Mouse (Mus musculus): ENCODE data around the gene Plp2. TPM values are rescaled to one million over a fixed set of nuclear protein-coding genes. Genes with fewer than 3 reads are reported as not detected.

The Plp2 gene
- polyA plus RNA-seq, 1 experiment, result 294 TPM

DNA sequence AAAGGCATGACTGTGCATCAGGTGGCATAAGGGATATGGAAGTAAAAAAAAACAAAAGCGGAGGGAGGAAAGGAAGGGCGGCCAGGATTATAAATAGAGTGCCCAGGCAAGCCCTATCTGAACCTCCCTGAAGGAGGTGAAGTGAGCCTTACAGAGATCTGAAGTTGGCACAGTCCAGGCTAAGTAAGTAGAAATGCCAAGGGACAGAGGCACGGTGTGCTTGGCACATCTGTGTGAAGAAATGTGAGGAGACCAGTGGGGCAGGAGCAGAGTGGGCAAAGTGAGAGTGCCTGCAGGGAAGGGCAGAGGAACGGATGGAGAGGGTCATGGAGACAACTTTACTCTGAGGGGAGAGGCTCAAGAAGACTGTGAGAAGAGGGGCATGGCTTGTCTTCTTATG lies 10.1 kb downstream of the Plp2 start:
- H3ac ChIP-seq (ENCODE audit: control insufficient read depth, insufficient read length), result no peak overlapping the region
- no peaks in the 10 kb centered on the region for H3K27me3 ChIP-seq (ENCODE audit: control insufficient read depth, insufficient read depth, insufficient read length)
- H3K36me3 ChIP-seq (ENCODE audit: control insufficient read depth, insufficient read depth), result no peaks in the 10 kb centered on the region
- H3K4me2 ChIP-seq (ENCODE audit: low read depth), result no peak overlapping the region
- no peaks in the 10 kb centered on the region for H3K79me2 ChIP-seq (ENCODE audit: control insufficient read depth, insufficient read depth)
- TF ChIP-seq CEBPB (IDR thresholded peaks at IDR 0.05; ENCODE audit: insufficient read depth, poor library complexity, severe bottlenecking) (no peak), POLR2AphosphoS2 (IDR thresholded peaks at IDR 0.05; ENCODE audit: insufficient read length, low read depth) (no peak), TCF12 (IDR thresholded peaks at IDR 0.05; ENCODE audit: insufficient read depth, poor library complexity, severe bottlenecking) (no peak), TCF3 (IDR thresholded peaks at IDR 0.05; ENCODE audit: insufficient read length, low read depth) (no peak), MYOG (IDR thresholded peaks at IDR 0.05; ENCODE audit: control insufficient read depth in 1 of 3, insufficient read depth in 1 of 3, insufficient read length in 2 of 3, low read depth in 2 of 3) (no peak), SRF (IDR thresholded peaks at IDR 0.05; ENCODE audit: control insufficient read depth, insufficient read length, low read depth) (no peak), POLR2A (IDR thresholded peaks at IDR 0.05; ENCODE audit: insufficient read length, low read depth) (no peak), MYOD1 (IDR thresholded peaks at IDR 0.05; ENCODE audit: control insufficient read depth in 1 of 3, insufficient read length in 2 of 3, low read depth in 2 of 3) (no peak), E2F4 (IDR thresholded peaks at IDR 0.05; ENCODE audit: insufficient read depth) (no peak), USF1 (IDR thresholded peaks at IDR 0.05; ENCODE audit: low read depth) (no peak), MAX (IDR thresholded peaks at IDR 0.05; ENCODE audit: low read depth) (no peak), REST (IDR thresholded peaks at IDR 0.05; ENCODE audit: insufficient read depth, insufficient read length) (no peak)
- H3K4me3 ChIP-seq, result no peak overlapping the region

DNA sequence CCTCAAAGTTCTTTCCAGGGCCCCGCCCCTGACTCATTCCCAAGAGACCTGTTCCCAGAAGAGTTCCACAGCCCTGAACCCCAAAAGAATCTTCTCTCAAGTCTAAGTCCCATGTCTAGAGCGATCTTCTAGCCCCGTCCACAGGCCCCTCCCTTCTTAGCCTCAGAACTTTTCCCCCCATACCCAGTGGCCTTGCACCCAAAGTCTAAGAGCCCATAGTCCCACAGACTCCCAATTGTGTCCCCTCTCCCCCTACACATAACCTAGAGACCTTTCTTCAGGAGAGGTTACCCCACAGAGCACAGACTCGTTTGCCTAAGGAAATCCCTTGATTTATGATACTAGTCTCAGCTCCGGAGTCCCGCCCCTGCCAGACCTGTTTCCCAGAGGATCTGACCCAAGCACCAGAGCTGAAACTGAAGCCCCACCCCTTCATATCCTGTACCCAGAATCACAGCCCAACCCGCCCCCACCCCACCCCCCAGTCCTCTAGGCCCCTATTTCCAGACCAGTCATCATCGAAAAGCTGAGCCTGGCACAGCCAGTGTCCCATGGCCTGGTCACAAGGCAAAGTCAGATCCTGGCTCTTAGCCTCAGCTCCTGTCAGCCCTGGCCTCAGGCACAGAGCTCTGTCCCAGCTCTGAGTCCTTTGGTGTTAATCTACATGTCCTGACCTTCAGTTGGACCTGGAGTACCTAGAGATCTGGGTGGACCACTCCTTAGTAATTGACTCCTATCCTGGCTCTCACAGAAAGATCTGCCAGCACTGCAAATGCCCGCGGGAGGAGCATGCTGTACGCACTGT lies 12.2 kb downstream of the Plp2 start:
- Histone ChIP-seq H3K79me2 (ENCODE audit: control insufficient read depth, insufficient read depth) (no peaks in the 10 kb centered on the region), H3K4me2 (ENCODE audit: low read depth) (peak overlapping the region; percentile 75), H3ac (ENCODE audit: control insufficient read depth, insufficient read length) (no peak overlapping the region), H3K27me3 (ENCODE audit: control insufficient read depth, insufficient read depth, insufficient read length) (no peaks in the 10 kb centered on the region), H3K36me3 (ENCODE audit: control insufficient read depth, insufficient read depth) (no peaks in the 10 kb centered on the region), H3K4me3 (peak overlapping the region; percentile 22)
- TF ChIP-seq SRF (IDR thresholded peaks at IDR 0.05; ENCODE audit: control insufficient read depth, insufficient read length, low read depth), result no peak
- TF ChIP-seq MYOG (IDR thresholded peaks at IDR 0.05; ENCODE audit: control insufficient read depth in 1 of 3, insufficient read depth in 1 of 3, insufficient read length in 2 of 3, low read depth in 2 of 3), result no peak
- TF ChIP-seq MYOD1 (IDR thresholded peaks at IDR 0.05; ENCODE audit: control insufficient read depth in 1 of 3, insufficient read length in 2 of 3, low read depth in 2 of 3), result no peak
- no peak for TF ChIP-seq CEBPB (IDR thresholded peaks at IDR 0.05; ENCODE audit: insufficient read depth, poor library complexity, severe bottlenecking)
- TF ChIP-seq REST (IDR thresholded peaks at IDR 0.05; ENCODE audit: insufficient read depth, insufficient read length), result no peak
- no peak for TF ChIP-seq USF1 (IDR thresholded peaks at IDR 0.05; ENCODE audit: low read depth)
- no peak for TF ChIP-seq TCF12 (IDR thresholded peaks at IDR 0.05; ENCODE audit: insufficient read depth, poor library complexity, severe bottlenecking)
- no peak for TF ChIP-seq E2F4 (IDR thresholded peaks at IDR 0.05; ENCODE audit: insufficient read depth)
- no peak for TF ChIP-seq POLR2AphosphoS2 (IDR thresholded peaks at IDR 0.05; ENCODE audit: insufficient read length, low read depth)

DNA sequence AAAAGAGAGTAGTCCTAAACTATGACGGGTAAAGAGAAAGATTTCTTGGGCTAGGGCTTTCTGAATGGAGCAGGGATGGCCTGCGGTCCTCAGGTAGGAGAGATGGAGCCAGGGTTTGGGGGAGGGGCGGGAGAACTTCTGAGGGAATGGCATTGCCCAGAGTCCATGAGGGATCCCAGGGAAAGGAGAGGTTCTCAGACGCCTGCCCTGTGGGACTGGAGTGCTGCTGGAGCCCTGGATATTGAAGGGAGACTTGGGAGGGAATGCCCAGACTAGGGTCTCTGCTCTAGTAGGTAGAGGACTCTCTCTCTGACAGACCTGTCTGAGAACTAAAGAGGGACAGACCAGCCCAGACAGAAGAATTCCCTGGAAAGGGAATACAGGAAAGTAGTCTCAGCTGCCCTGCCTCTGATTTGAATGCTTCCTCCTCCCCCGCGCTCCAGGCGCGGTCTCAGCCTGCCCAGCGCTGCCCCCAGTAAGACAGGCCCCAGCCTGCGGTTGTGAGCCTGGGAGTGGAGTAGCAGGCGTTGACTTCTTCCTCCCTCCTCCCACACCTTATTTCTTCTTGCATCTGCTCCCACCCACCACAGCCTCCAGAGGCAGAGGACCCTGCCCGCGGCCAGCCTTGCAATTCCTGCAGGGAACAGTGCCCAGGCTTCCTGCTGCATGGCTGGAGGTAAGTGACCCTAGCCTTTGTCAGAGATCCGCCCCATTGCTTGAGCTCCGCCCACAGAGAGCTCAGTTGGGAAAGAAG lies 13.0 kb downstream of the Plp2 start:
- no peaks in the 10 kb centered on the region for H3K27me3 ChIP-seq (ENCODE audit: control insufficient read depth, insufficient read depth, insufficient read length)
- no peaks in the 10 kb centered on the region for H3K36me3 ChIP-seq (ENCODE audit: control insufficient read depth, insufficient read depth)
- H3K79me2 ChIP-seq (ENCODE audit: control insufficient read depth, insufficient read depth), result no peaks in the 10 kb centered on the region
- no peak for TF ChIP-seq MYOD1 (IDR thresholded peaks at IDR 0.05; ENCODE audit: control insufficient read depth in 1 of 3, insufficient read length in 2 of 3, low read depth in 2 of 3)
- no peak for TF ChIP-seq TCF12 (IDR thresholded peaks at IDR 0.05; ENCODE audit: insufficient read depth, poor library complexity, severe bottlenecking)
- TF ChIP-seq MYOG (IDR thresholded peaks at IDR 0.05; ENCODE audit: control insufficient read depth in 1 of 3, insufficient read depth in 1 of 3, insufficient read length in 2 of 3, low read depth in 2 of 3), result no peak
- no peak for TF ChIP-seq E2F4 (IDR thresholded peaks at IDR 0.05; ENCODE audit: insufficient read depth)
- TF ChIP-seq USF1 (IDR thresholded peaks at IDR 0.05; ENCODE audit: low read depth), result no peak
- no peak overlapping the region for H3ac ChIP-seq (ENCODE audit: control insufficient read depth, insufficient read length)
- peak overlapping the region; percentile 22 for H3K4me3 ChIP-seq
- H3K4me2 ChIP-seq (ENCODE audit: low read depth), result peak overlapping the region; percentile 75

DNA sequence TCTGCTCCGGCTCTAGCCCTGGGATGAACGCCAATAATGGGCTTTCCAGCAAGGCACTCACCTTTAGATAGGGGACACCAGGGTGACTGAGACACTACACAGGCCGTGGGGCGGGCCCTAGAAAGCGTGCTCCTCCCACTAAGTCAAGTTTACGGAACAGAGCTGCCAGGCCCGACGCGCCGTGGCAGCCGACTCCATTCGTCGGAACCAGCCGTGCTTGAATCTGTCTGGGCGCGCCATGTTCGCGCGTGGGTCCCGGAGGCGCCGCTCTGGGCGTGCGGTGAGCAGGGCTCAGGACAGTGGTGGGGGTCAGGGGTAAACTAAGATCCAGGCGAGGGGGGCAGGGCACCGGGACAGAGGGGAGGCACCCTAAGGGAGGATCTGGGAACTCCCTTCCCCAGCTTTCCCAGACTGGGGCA lies 14.0 kb downstream of the Plp2 start, which contains the start of gene Prickle3:
Gene Prickle3, plus strand, starts transcription at position 40 of the 419 bp plus-strand sequence.
- H3ac ChIP-seq (ENCODE audit: control insufficient read depth, insufficient read length), result no peak within 1 kb of the TSS
- TF ChIP-seq POLR2AphosphoS2 (IDR thresholded peaks at IDR 0.05; ENCODE audit: insufficient read length, low read depth) (peak; percentile 20), POLR2A (IDR thresholded peaks at IDR 0.05; ENCODE audit: insufficient read length, low read depth) (peak; percentile 62), E2F4 (IDR thresholded peaks at IDR 0.05; ENCODE audit: insufficient read depth) (no peak)

More for the DNA sequence above, 14.0 kb downstream of the Plp2 start, which contains the start of gene Prickle3:
- Histone ChIP-seq H3K4me3 (peak within 1 kb of the TSS; percentile 22), H3K4me2 (ENCODE audit: low read depth) (peak within 1 kb of the TSS; percentile 75), H3K79me2 (ENCODE audit: control insufficient read depth, insufficient read depth) (no peaks in the 10 kb centered on the region), H3K36me3 (ENCODE audit: control insufficient read depth, insufficient read depth) (no peaks in the 10 kb centered on the region), H3K27me3 (ENCODE audit: control insufficient read depth, insufficient read depth, insufficient read length) (no peaks in the 10 kb centered on the region)
